Mouse (Mus musculus): ENCODE measurements at regions not wholly inside any gene's neighbourhood (a gene's known extent, or its start where the extent isn't known, plus 50 kb on each side); places are given as distances from the start of the nearest gene placed in this dataset.
A peak's percentile ranks its signal among the peaks of the same experiment; 100 is the strongest.
"Not testable (repeated sequence)": the region's sequence is repeated elsewhere in the genome, so short reads cannot be mapped to it uniquely, and the experiment has no call there.

DNA sequence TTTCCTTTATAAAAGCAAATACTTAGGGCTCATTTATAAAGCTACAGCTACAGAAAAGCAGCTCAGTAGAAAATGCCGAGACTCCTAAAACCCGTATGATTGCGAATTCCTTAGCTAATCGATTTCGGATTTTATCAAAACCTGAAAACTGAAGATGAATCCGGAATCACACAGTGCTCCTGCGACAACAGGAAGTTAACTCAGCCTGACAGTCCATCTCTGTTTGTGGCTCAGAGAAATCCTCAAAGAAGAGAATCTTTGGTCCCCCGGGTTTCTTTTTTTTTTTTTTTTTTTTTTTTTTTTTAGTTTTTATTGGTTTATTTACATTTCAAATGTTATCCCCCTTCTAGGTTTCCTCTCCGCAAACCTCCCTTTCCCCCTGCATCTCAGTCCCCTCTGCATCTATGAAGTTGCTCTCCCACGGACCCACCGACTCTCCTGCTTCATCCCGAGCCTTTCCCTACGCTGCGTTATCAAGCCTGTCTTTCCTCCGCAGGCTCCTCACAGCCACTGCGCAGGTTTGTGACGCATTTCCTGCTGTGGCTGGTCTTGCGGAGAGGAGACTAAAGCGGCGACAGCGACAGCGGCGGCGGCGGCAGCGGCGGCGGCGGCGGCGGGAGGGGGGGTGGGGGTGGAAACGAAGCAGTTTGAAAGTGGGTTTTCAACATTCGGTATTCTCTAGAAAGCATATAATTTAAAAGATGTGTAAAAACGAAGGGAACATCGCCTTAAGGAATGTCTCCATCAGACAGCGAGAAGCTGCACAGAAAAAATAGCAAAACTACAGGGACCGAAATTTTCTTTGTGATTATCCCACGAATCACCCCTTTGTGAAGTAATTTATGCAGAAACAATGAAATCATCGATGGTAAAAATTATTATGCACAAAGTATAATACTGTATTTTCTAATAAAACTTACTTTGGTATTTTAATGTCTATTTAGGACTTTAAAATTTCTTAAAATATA is 352.3 kb upstream of the Snrpn start:
- DNase-seq (ENCODE audit: low spot score in 2 of 2): peak; percentile 20 to 63

DNA sequence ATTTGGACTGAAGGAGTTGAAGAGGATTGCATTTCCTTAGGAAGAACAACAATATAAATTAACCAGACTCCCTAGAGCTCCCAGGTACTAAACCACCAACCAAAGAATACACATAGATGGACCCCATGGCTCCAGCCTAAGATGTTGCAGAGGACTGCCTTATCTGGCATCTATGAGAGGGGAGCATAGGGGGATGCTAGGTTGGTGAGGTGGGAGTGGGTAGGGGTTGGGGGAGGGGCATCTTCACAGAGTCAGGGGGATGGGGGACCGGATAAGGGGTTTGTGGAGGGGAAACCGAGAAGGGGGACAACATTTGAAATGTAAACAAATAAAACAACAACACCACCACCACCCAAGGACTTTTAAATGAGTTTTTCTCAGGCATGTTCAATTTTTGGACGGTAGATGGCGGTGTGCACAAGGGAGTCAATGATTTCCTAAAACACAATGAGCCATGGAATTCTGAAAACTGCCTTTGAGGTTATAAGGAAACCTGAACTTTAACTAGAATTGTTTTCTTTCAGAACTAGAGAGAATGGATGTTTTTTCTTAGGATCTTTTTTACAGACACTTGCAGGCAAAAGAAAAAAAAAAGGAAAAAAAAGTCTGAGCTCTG is 347.9 kb upstream of the Snrpn start:
- DNase-seq (ENCODE audit: low spot score in 2 of 2): not testable (repeated sequence)

DNA sequence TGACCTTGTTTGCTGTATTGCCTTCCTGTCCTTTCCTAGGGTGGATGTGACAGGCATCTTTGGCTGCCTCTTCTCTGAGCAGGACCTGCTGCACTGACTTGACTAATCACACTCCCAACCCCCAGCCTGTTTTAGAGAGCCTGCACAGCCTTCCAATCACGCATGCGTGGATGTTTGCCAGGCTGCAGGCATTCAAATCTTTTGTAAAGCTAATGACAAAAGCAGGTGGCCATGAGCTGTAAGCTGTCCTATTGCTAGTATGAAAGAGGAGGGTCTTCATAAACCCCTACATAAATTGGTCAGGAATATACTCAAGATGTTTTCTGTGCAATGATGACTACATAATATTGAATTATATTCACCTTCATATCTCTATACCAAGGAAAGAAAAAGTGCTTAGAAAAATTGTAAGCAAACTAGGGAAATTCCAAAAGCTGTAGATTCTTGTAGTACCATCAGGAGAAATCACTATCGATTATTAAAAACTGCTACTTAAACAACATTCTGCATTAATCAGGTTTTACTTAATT is 310.1 kb upstream of the Snrpn start:
- DNase-seq (ENCODE audit: low spot score in 2 of 2): peak; percentile 2 to 5

GRCm38 (mm10) chr7:60449239-60450073 is 309.4 kb upstream of the Snrpn start:
- not testable (repeated sequence) for DNase-seq (ENCODE audit: low spot score in 2 of 2)

DNA sequence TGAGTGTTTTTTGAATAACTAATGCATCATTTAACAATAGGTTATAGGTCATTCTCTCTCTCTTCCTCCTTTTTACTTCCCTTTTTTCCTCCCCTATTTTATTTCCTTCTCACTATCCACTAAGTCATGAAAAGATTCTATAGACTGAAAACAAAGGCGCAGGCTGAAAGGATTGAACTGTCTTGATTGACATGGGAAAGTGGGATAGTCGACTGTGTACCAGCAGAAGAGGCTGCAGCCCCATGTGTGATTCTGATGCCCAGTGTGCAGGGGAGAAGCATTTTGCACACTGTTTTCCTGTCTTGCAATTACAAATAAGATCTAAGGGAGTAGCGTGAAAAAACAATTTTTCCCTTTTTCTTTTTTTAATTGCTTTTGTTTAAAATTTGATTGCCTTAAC is 298.8 kb upstream of the Snrpn start:
- DNase-seq (ENCODE audit: low spot score in 2 of 2): no peak

GRCm38 (mm10) chr7:60391011-60391863 is 251.2 kb upstream of the Snrpn start:
- DNase-seq (ENCODE audit: low spot score in 2 of 2): peak; percentile 49 to 50

DNA sequence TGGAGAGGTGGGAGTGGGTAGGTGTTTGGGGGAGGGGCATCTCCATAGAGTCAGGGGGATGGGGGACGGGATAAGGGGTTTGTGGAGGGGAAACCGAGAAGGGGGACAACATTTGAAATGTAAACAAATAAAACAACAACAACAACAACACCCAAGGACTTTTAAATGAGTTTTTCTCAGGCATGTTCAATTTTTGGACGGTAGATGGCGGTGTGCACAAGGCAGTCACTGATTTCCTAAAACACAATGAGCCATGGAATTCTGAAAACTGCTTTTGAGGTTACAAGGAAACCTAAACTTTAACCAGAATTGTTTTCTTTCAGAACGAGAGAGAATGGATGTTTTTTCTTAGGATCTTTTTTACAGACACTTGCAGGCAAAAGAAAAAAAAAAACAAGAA is 246.9 kb upstream of the Snrpn start:
- peak; percentile 8 to 17 for DNase-seq (ENCODE audit: low spot score in 2 of 2)

DNA sequence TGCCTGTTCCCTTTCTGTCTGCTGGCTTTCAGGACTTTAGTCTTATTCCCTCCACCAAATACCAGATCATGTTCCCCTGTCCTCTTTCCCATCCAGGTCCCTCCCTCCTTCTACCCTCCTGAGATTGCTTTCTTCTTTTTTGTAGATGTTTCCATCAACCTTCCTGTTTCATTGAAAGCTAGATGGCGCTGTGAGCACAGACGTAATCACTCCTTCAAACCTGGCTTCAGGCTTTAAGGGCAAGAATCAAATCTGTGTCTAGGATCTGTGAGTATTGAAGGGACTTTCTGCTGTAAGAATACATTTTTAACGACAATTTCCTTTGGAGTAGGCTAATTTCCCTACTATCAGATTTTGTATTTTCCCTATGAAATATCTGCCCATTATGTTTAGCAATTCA is 234.0 kb upstream of the Snrpn start:
- DNase-seq (ENCODE audit: low spot score in 2 of 2): peak in 1 of 2 experiments; percentile 7

- not testable (repeated sequence) for DNase-seq (ENCODE audit: low spot score in 2 of 2)
Measured at GRCm38 (mm10) chr7:60352206-60352605, 212.2 kb upstream of the Snrpn start.
